Mouse (Mus musculus) heart, adult 2 months (tissue): ENCODE data around the gene Kxd1. TPM values are rescaled to one million over a fixed set of nuclear protein-coding genes. Genes with fewer than 3 reads are reported as not detected.

ENCODE experiments used
- DNase-seq, 2 experiments: peaks; one replicate each; pipeline ENCODE4 v3.0.0; 2021
- H3K27ac ChIP-seq: fragments of 200-600 bp; 2 replicates; pipeline ENCODE4 v1.8.1; 2022
- H3K27me3 ChIP-seq: fragments of 200-500 bp; 2 replicates; pipeline ENCODE4 v1.6.1; 2012; ENCODE audit warnings: mild to moderate bottlenecking, low read length, inconsistent platforms, mixed read lengths; ENCODE audit not compliant: control insufficient read depth, insufficient read depth
- H3K36me3 ChIP-seq: fragments of 200-500 bp; 2 replicates; pipeline ENCODE4 v1.6.1; 2012; ENCODE audit warnings: low read length, inconsistent platforms; ENCODE audit not compliant: control insufficient read depth, insufficient read depth
- H3K4me1 ChIP-seq: fragments of 200-500 bp; 2 replicates; pipeline ENCODE4 v1.6.1; 2011; ENCODE audit warnings: low read length; ENCODE audit not compliant: control insufficient read depth, insufficient read depth
- H3K4me3 ChIP-seq: fragments of 200-600 bp; 2 replicates; pipeline ENCODE4 v1.8.1; 2022
- H3K79me2 ChIP-seq: fragments of 200-500 bp; replicated peaks from 2 replicates; pipeline ENCODE4 v1.6.1; 2012; ENCODE audit warnings: mild to moderate bottlenecking, inconsistent platforms, low read length, moderate library complexity, mixed read lengths; ENCODE audit not compliant: control insufficient read depth, insufficient read depth
- H3K9ac ChIP-seq: fragments of 200-500 bp; 2 replicates; pipeline ENCODE4 v1.6.1; 2012; ENCODE audit warnings: low read depth, mild to moderate bottlenecking, control low read depth, inconsistent platforms, low read length, mixed read lengths
- CTCF ChIP-seq: fragments of 200-600 bp; IDR thresholded peaks from 2 replicates; pipeline ENCODE4 v1.8.1; 2022; ENCODE audit warnings: antibody characterized with exemption, mild to moderate bottlenecking, moderate library complexity
- EP300 ChIP-seq: fragments of 200-500 bp; IDR thresholded peaks from 2 replicates; pipeline ENCODE4 v1.6.1; 2011; ENCODE audit warnings: low read depth, low read length, control low read depth; ENCODE audit not compliant: insufficient read depth
- POLR2A ChIP-seq: fragments of 200-500 bp; IDR thresholded peaks from 2 replicates; pipeline ENCODE4 v1.6.1; 2011; ENCODE audit warnings: mild to moderate bottlenecking, low read depth, low read length, control low read depth; ENCODE audit not compliant: insufficient read depth
- WGBS: fragments of 180-500 bp; shearing (Covaris S2); methylation state at CpG from one replicate; pipeline ENCODE4 v1.1.7; 2018; 5-methylcytosine and 5-hydroxymethylcytosine counted together
- intact Hi-C: fragments of 180-260 bp; cut with DNase I; formaldehyde crosslinking; loops from one replicate; pipeline ENCODE4 v1.15.1; 2025
- polyA plus RNA-seq: library from polyadenylated mRNA; depleted of rRNA; stranded (reverse); fragments of >200 nt; gene quantifications from 2 replicates; pipeline ENCODE4 v1.2.3, GENCODE M21; 2012
- total RNA-seq, 2 experiments: library from RNA; stranded (reverse); gene quantifications; 2 replicates each; pipeline ENCODE4 v1.2.3; 2021

Kxd1 gene
- total and polyA plus RNA-seq, 3 experiments, result 80.4 to 121 (median 99.4) TPM

- Histone ChIP-seq H3K27me3 (peaks cover 29% of the 10 kb centered on the region), H3K9ac (peak within 1 kb of the TSS; percentile 43; the same call in 1 of the 2 replicates), H3K4me3 (peak within 1 kb of the TSS; percentile 40), H3K27ac (no peak within 1 kb of the TSS), H3K36me3 (no peaks in the 10 kb centered on the region), H3K4me1 (peaks cover 5% of the 10 kb centered on the region), H3K79me2 (no peaks in the 10 kb centered on the region)
- no peak for TF ChIP-seq EP300
- TF ChIP-seq CTCF, result no peak
- TF ChIP-seq POLR2A, result no peak
- whole genome bisulfite sequencing, result 1% methylated on average over 92 of the region's 93 CpGs
- no peak for DNase-seq
- intact Hi-C loops, result no loop called here
These were observed 34.8 kb downstream of the Kxd1 start, which contains the start of gene Crlf1 for GRCm38 (mm10) chr8:70492664-70493640. Crlf1 (plus strand) TSS chr8:70493158.

GRCm38 (mm10) chr8:70490880-70491495 lies 36.8 kb downstream of the Kxd1 start:
- H3K4me3 ChIP-seq, result no peak overlapping the region
- H3K27me3 ChIP-seq, result peaks cover 35% of the 10 kb centered on the region
- H3K36me3 ChIP-seq, result no peaks in the 10 kb centered on the region
- H3K9ac ChIP-seq, result no peak overlapping the region
- intact Hi-C loops, result no loop called here
- H3K27ac ChIP-seq, result no peak overlapping the region
- 17% methylated on average over 20 of the region's 20 CpGs for WGBS
- TF ChIP-seq EP300 (no peak), CTCF (no peak), POLR2A (no peak)
- H3K4me1 ChIP-seq, result peaks cover 6% of the 10 kb centered on the region
- DNase-seq, result no peak
- no peaks in the 10 kb centered on the region for H3K79me2 ChIP-seq

DNA sequence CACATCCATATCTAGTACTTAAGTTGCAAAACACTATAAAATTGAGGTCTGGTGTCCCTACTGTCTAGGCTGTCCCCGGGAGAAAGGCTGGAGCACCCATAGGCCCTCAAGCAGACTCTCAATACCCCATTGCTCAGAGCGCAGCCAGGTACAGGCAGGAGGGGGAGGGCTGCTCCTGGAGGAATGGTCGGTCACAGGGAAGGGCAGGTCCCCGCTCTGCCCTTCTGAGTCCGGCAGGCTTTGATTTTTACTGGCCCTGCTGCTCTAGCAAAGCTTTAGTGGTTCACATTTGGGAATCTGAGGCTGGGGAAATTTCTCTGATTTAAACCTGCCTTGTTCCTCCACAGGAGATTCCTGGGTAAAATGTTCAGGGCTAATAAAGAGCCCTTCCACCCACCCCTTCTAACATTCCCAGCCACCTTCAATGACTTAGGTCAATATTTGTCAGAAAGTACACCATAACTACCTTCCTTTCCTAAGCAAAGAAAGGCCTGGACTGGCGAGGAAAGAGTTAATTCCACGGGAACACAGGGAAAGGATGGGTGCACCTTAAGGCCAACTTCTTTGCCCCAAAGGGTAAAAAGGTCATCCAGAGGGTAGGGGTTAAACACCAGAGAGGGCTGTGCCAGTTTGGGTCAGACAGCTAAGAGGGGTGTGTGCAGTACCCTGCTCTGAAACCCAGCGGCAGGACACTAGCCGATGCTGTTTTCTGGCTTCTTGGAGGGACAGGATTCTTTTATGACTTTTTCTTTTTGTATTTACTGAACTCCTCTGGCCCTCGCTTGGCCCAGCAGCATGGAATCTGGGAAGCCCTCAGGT lies 37.5 kb downstream of the Kxd1 start:
- Histone ChIP-seq H3K9ac (no peak overlapping the region), H3K4me3 (no peak overlapping the region), H3K4me1 (peaks cover 6% of the 10 kb centered on the region), H3K36me3 (no peaks in the 10 kb centered on the region), H3K27ac (no peak overlapping the region), H3K79me2 (no peaks in the 10 kb centered on the region), H3K27me3 (peaks cover 35% of the 10 kb centered on the region)
- no peak for TF ChIP-seq CTCF
- no peak for TF ChIP-seq EP300
- TF ChIP-seq POLR2A, result no peak
- DNase-seq, result no peak
- WGBS, result 38% methylated on average over 10 of the region's 10 CpGs
- intact Hi-C loops, result no loop called here

DNA sequence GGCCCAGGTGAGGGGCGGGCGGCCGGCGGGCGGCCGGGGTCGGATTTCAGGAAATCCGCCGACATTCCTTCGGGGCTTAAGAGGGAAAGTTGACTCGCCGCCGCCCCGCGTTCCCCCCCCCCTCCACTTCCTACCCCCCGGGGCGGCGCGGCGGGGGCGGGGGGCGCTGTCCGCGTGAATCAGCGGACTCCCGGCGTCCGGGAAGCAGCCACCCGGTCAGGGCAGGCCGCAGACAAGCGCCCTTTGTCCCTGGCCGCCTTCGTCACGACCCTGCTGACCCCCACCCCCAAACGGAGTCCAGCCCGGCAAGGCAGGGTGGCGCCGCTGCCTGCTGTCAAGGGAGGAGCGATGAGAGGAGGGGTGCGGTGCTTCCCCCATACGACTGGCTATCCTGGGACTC lies 38.2 kb downstream of the Kxd1 start:
- intact Hi-C loops, result no loop called here
- Histone ChIP-seq H3K79me2 (no peaks in the 10 kb centered on the region), H3K9ac (0 out of 2 replicates have a peak overlapping the region, but pooled peaks have one; percentile 4), H3K4me3 (peak overlapping the region; percentile 39), H3K4me1 (peaks cover 6% of the 10 kb centered on the region), H3K27me3 (peaks cover 35% of the 10 kb centered on the region), H3K36me3 (no peaks in the 10 kb centered on the region), H3K27ac (no peak overlapping the region)
- WGBS, result 4% methylated on average over 37 of the region's 41 CpGs
- no peak for DNase-seq
- TF ChIP-seq CTCF, result no peak
- TF ChIP-seq POLR2A, result no peak
- no peak for TF ChIP-seq EP300

GRCm38 (mm10) chr8:70488931-70489470 lies 38.8 kb downstream of the Kxd1 start:
- Histone ChIP-seq H3K79me2 (no peaks in the 10 kb centered on the region), H3K27me3 (peaks cover 33% of the 10 kb centered on the region), H3K9ac (no peak overlapping the region), H3K27ac (no peak overlapping the region), H3K4me3 (peak overlapping the region; percentile 39), H3K4me1 (peaks cover 6% of the 10 kb centered on the region), H3K36me3 (no peaks in the 10 kb centered on the region)
- intact Hi-C loops, result no loop called here
- TF ChIP-seq POLR2A, result no peak
- no peak for TF ChIP-seq EP300
- no peak for TF ChIP-seq CTCF
- DNase-seq, result no peak
- 9% methylated on average over 14 of the region's 14 CpGs for WGBS
